Mouse (Mus musculus): ENCODE measurements around the gene Bptf. TPM values are rescaled to one million over a fixed set of nuclear protein-coding genes. Genes with fewer than 3 reads are reported as not detected.
"Not testable (repeated sequence)": the region's sequence is repeated elsewhere in the genome, so short reads cannot be mapped to it uniquely, and the experiment has no call there.

The Bptf gene
- total RNA-seq, 1 experiment, result 86.4 TPM

GRCm38 (mm10) chr11:107016893-107017292 lies 115.0 kb downstream of the Bptf start:
- H3K4me3 ChIP-seq (ENCODE audit: insufficient read depth in 1 of 2, low read depth in 1 of 2, low read length in 2 of 2, poor library complexity in 1 of 2, severe bottlenecking in 1 of 2), result no peak overlapping the region
- no peak for DNase-seq (ENCODE audit: low read depth, low spot score)
- H3K9me3 ChIP-seq (ENCODE audit: control insufficient read depth, insufficient read depth, low read depth, low read length), result no peaks in the 10 kb centered on the region
- in situ Hi-C loops (cut with MboI; ENCODE audit: low sequenced_read_pairs in 2 of 2, unreplicated experiment in 2 of 2), result no loop called here
- no peak for TF ChIP-seq HCFC1 (IDR thresholded peaks at IDR 0.05; ENCODE audit: borderline replicate concordance, insufficient read depth, low read length)
- no peak overlapping the region for H3K27ac ChIP-seq (ENCODE audit: insufficient read depth, low read depth, low read length, poor library complexity, severe bottlenecking)
- no peaks in the 10 kb centered on the region for H3K36me3 ChIP-seq (ENCODE audit: control insufficient read depth, insufficient read depth, low read length, poor library complexity, severe bottlenecking)
- H3K4me1 ChIP-seq (ENCODE audit: control insufficient read depth in 2 of 2, insufficient read depth in 2 of 2, low read length in 2 of 2, poor library complexity in 1 of 2), result peaks cover under 1 to 4% of the 10 kb centered on the region in 2 experiments; a peak in 2 of 4 replicates
- H3K9ac ChIP-seq (ENCODE audit: insufficient read depth, low read depth, low read length, poor library complexity, severe bottlenecking), result no peak overlapping the region

- in situ Hi-C loops (cut with MboI; ENCODE audit: low sequenced_read_pairs in 2 of 2, unreplicated experiment in 2 of 2), result not testable (repeated sequence)
Observed at GRCm38 (mm10) chr11:107015535-107016187, 116.3 kb downstream of the Bptf start.

GRCm38 (mm10) chr11:107014597-107015309 lies 117.2 kb downstream of the Bptf start:
- in situ Hi-C loops (cut with MboI; ENCODE audit: low sequenced_read_pairs in 2 of 2, unreplicated experiment in 2 of 2), result no loop called here
- no peak for TF ChIP-seq ZC3H11A (IDR thresholded peaks at IDR 0.05; ENCODE audit: borderline replicate concordance, low read depth, low read length)
- no peak for TF ChIP-seq MAFK (IDR thresholded peaks at IDR 0.05; ENCODE audit: insufficient read depth, low read depth, low read length)
- TF ChIP-seq CHD2 (IDR thresholded peaks at IDR 0.05; ENCODE audit: low read depth, low read length), result no peak
- no peak for TF ChIP-seq ZNF384 (IDR thresholded peaks at IDR 0.05; ENCODE audit: low read depth, low read length)
- TF ChIP-seq HCFC1 (IDR thresholded peaks at IDR 0.05; ENCODE audit: borderline replicate concordance, insufficient read depth, low read length), result no peak
- H3K4me1 ChIP-seq (ENCODE audit: control insufficient read depth in 2 of 2, insufficient read depth in 2 of 2, low read length in 2 of 2, poor library complexity in 1 of 2), result peaks cover 0 to 5% of the 10 kb centered on the region in 2 experiments; a peak in 1 of 4 replicates
- DNase-seq (ENCODE audit: low read depth, low spot score), result peak; percentile 75
- no peaks in the 10 kb centered on the region for H3K9me3 ChIP-seq (ENCODE audit: control insufficient read depth, insufficient read depth, low read depth, low read length)
- H3K36me3 ChIP-seq (ENCODE audit: control insufficient read depth, insufficient read depth, low read length, poor library complexity, severe bottlenecking), result no peaks in the 10 kb centered on the region
- H3K27ac ChIP-seq (ENCODE audit: insufficient read depth, low read depth, low read length, poor library complexity, severe bottlenecking), result no peak overlapping the region; the same call in 1 of the 2 replicates
- H3K4me3 ChIP-seq (ENCODE audit: insufficient read depth in 1 of 2, low read depth in 1 of 2, low read length in 2 of 2, poor library complexity in 1 of 2, severe bottlenecking in 1 of 2), result peak overlapping the region; percentile 15 to 46; a peak in 3 of 4 replicates
- H3K9ac ChIP-seq (ENCODE audit: insufficient read depth, low read depth, low read length, poor library complexity, severe bottlenecking), result peak overlapping the region; percentile 53

More at GRCm38 (mm10) chr11:107015535-107016187, 116.3 kb downstream of the Bptf start:
- not testable (repeated sequence) for H3K27ac ChIP-seq (ENCODE audit: insufficient read depth, low read depth, low read length, poor library complexity, severe bottlenecking); DNase-seq (ENCODE audit: low read depth, low spot score); H3K9me3 ChIP-seq (ENCODE audit: control insufficient read depth, insufficient read depth, low read depth, low read length); H3K4me3 ChIP-seq (ENCODE audit: insufficient read depth in 1 of 2, low read depth in 1 of 2, low read length in 2 of 2, poor library complexity in 1 of 2, severe bottlenecking in 1 of 2); H3K36me3 ChIP-seq (ENCODE audit: control insufficient read depth, insufficient read depth, low read length, poor library complexity, severe bottlenecking); H3K9ac ChIP-seq (ENCODE audit: insufficient read depth, low read depth, low read length, poor library complexity, severe bottlenecking); H3K4me1 ChIP-seq (ENCODE audit: control insufficient read depth in 2 of 2, insufficient read depth in 2 of 2, low read length in 2 of 2, poor library complexity in 1 of 2)
- 0 out of 2 replicates have a peak, but pooled peaks have one; percentile 19 for TF ChIP-seq ZNF384 (IDR thresholded peaks at IDR 0.05; ENCODE audit: low read depth, low read length)

GRCm38 (mm10) chr11:107014020-107014585 lies 117.8 kb downstream of the Bptf start:
- peak overlapping the region; percentile 53; the same call in 1 of the 2 replicates for H3K9ac ChIP-seq (ENCODE audit: insufficient read depth, low read depth, low read length, poor library complexity, severe bottlenecking)
- in situ Hi-C loops (cut with MboI; ENCODE audit: low sequenced_read_pairs in 2 of 2, unreplicated experiment in 2 of 2), result no loop called here
- no peak overlapping the region; the same call in 1 of the 2 replicates for H3K27ac ChIP-seq (ENCODE audit: insufficient read depth, low read depth, low read length, poor library complexity, severe bottlenecking)
- peak overlapping the region in 1 of 2 experiments; percentile 46; a peak in 2 of 4 replicates for H3K4me3 ChIP-seq (ENCODE audit: insufficient read depth in 1 of 2, low read depth in 1 of 2, low read length in 2 of 2, poor library complexity in 1 of 2, severe bottlenecking in 1 of 2)
- peaks cover 0 to 5% of the 10 kb centered on the region in 2 experiments; a peak in 1 of 4 replicates for H3K4me1 ChIP-seq (ENCODE audit: control insufficient read depth in 2 of 2, insufficient read depth in 2 of 2, low read length in 2 of 2, poor library complexity in 1 of 2)
- H3K36me3 ChIP-seq (ENCODE audit: control insufficient read depth, insufficient read depth, low read length, poor library complexity, severe bottlenecking), result no peaks in the 10 kb centered on the region
- no peak for DNase-seq (ENCODE audit: low read depth, low spot score)
- TF ChIP-seq MAFK (IDR thresholded peaks at IDR 0.05; ENCODE audit: insufficient read depth, low read depth, low read length) (no peak), ZNF384 (IDR thresholded peaks at IDR 0.05; ENCODE audit: low read depth, low read length) (peak; percentile 87)
- no peaks in the 10 kb centered on the region for H3K9me3 ChIP-seq (ENCODE audit: control insufficient read depth, insufficient read depth, low read depth, low read length)

All from ES-E14 (cell line).